Mouse (Mus musculus) midbrain, embryonic 13.5 days (tissue): ENCODE results near the gene Gm10073. TPM values are rescaled to one million over a fixed set of nuclear protein-coding genes. Genes with fewer than 3 reads are reported as not detected.

Source experiments
- polyA plus RNA-seq: library from polyadenylated mRNA; unstranded; fragments of >200 nt; fragmentation: Nextera tagmentation; extraction: Ambion mirVana; gene quantifications from 2 replicates; pipeline ENCODE4 v1.2.1, GENCODE M21; 2015

Gene Gm10073
- polyA plus RNA-seq, 1 experiment from 2014 or later = 7.6 TPM

Other genes starting within 250 kb of the Gm10073 start
- 44.4 and 45.3 TPM in 2 replicates for gene Smpd3, start 235.5 kb downstream of the Gm10073 start, polyA plus RNA-seq
- gene Zfp90, start 158.1 kb downstream of the Gm10073 start, polyA plus RNA-seq = 44.4 and 46.9 TPM in 2 replicates
- not detected in 2 replicates for gene 6030452D12Rik, start 72.9 kb downstream of the Gm10073 start, polyA plus RNA-seq
- 0.28 and 0.46 TPM in 2 replicates for gene Cdh3, start 62.6 kb downstream of the Gm10073 start, polyA plus RNA-seq
- gene Cdh1, start 29.9 kb upstream of the Gm10073 start, polyA plus RNA-seq = 3.3 and 4.0 TPM in 2 replicates
- gene Tango6, start 109.6 kb upstream of the Gm10073 start, polyA plus RNA-seq = 7.5 and 7.7 TPM in 2 replicates